Mouse (Mus musculus) cortical plate, adult 2 months (tissue): ENCODE results near the gene Crb1.

Experiments
- CTCF ChIP-seq: fragments of 200-500 bp; IDR thresholded peaks from 2 replicates; pipeline ENCODE4 v1.5.1; 2011; ENCODE audit warnings: mild to moderate bottlenecking, control low read depth, low read length; ENCODE audit not compliant: insufficient read depth; ENCODE audit errors: extremely low read depth
- POLR2A ChIP-seq: fragments of 200-500 bp; IDR thresholded peaks from 2 replicates; pipeline ENCODE4 v1.6.1; 2011; ENCODE audit warnings: mild to moderate bottlenecking, low read length, control low read depth; ENCODE audit not compliant: insufficient read depth; ENCODE audit errors: extremely low read depth

DNA sequence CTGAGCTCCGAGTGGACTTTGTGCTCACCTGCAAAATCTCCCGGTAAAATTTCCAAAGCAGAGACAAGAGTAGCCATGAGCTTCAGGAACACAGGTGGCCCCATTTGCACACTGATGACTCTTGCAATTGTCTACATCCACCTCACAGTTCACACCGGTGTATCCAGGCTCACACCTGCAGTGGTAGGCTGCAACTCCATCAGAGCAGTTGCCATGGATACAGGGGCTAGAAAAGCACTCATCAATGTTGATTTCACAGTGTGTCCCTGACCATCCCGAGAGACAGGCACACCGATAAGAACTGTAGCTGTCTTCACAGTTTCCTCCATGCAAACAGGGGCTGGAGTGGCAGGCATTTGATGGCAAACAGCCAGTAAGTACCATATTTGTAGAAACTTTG lies 140.1 kb downstream of the Crb1 start:
- TF ChIP-seq CTCF (no peak), POLR2A (no peak)
